Mouse (Mus musculus): ENCODE measurements around the gene Cby3. TPM values are rescaled to one million over a fixed set of nuclear protein-coding genes. Genes with fewer than 3 reads are reported as not detected.

Cby3 gene
- total and polyA plus RNA-seq, 3 experiments: not detected

- H3K4me1 ChIP-seq (ENCODE audit: control insufficient read depth in 1 of 2, insufficient read depth in 2 of 2): peaks cover 5 to 39% of the 10 kb centered on the region in 2 experiments
- peaks cover 11% of the 10 kb centered on the region for H3K27me3 ChIP-seq (replicated peaks)
- in situ Hi-C loops (cut with MboI; ENCODE audit: low pct_ligation_motif_present, low pct_unique_long_range_greater_than_20kb, low sequenced_read_pairs): no loop called here
- peak overlapping the region; percentile 94 for H3K27ac ChIP-seq (ENCODE audit: insufficient read depth, low read depth)
- peak overlapping the region; percentile 98; the same call in 1 of the 2 replicates for H3K4me2 ChIP-seq (ENCODE audit: insufficient read depth, low read depth, poor library complexity, severe bottlenecking)
- H3K79me2 ChIP-seq (replicated peaks; ENCODE audit: control insufficient read depth, extremely low read depth, insufficient read depth, poor library complexity, severe bottlenecking): peaks cover 38% of the 10 kb centered on the region
- peaks cover 19 to 40% of the 10 kb centered on the region in 2 experiments for H3K36me3 ChIP-seq (replicated peaks in 1 of 2; ENCODE audit: control insufficient read depth in 1 of 2, insufficient read depth in 1 of 2, low read length in 1 of 2)
- DNase-seq (ENCODE audit: extremely low read depth): peak; percentile 82
- peak overlapping the region; percentile 62 to 96 (median 90) for H3K4me3 ChIP-seq (replicated peaks in 1 of 3; ENCODE audit: low read depth in 2 of 3, low read length in 2 of 3, poor library complexity in 1 of 3)
- TF ChIP-seq POLR2AphosphoS2 (IDR thresholded peaks at IDR 0.05; ENCODE audit: low read depth, low read length): no peak
- TF ChIP-seq RAD21 (IDR thresholded peaks at IDR 0.05; ENCODE audit: low read depth, low read length): no peak
- no peak for TF ChIP-seq RCOR1 (conservative IDR thresholded peaks at IDR 0.05; ENCODE audit: low read depth, low read length)
- no peak for TF ChIP-seq ZKSCAN1 (IDR thresholded peaks at IDR 0.05; ENCODE audit: borderline replicate concordance, low read depth, low read length)
- no peak for TF ChIP-seq MAZ (IDR thresholded peaks at IDR 0.05; ENCODE audit: low read depth, low read length)
- no peak for TF ChIP-seq IRF4 (IDR thresholded peaks at IDR 0.05; ENCODE audit: low read depth, low read length)
- TF ChIP-seq MAX (IDR thresholded peaks at IDR 0.05; ENCODE audit: low read length): no peak
- TF ChIP-seq JUN (IDR thresholded peaks at IDR 0.05; ENCODE audit: insufficient read depth, low read depth, low read length): no peak
- TF ChIP-seq MXI1 (IDR thresholded peaks at IDR 0.05; ENCODE audit: low read depth, low read length): no peak
- no peak for TF ChIP-seq POLR2A (IDR thresholded peaks at IDR 0.05; ENCODE audit: low read depth, low read length)
- no peak for TF ChIP-seq CHD2 (IDR thresholded peaks at IDR 0.05; ENCODE audit: low read length)
- dilution Hi-C loops (cut with MboI; ENCODE audit: extremely low pct_ligation_motif_present, extremely low pct_unique_long_range_greater_than_20kb, low sequenced_read_pairs): no loop called here
- H3K9me3 ChIP-seq (replicated peaks; ENCODE audit: low read length): no peaks in the 10 kb centered on the region
- peak overlapping the region; percentile 97 for H3K9ac ChIP-seq (ENCODE audit: insufficient read depth, low read depth)
These were observed 23.8 kb downstream of the Cby3 start for GRCm38 (mm10) chr11:50377892-50378684.

- Histone ChIP-seq H3K79me2 (replicated peaks; ENCODE audit: control insufficient read depth, extremely low read depth, insufficient read depth, poor library complexity, severe bottlenecking) (peaks cover 42% of the 10 kb centered on the region), H3K4me1 (ENCODE audit: control insufficient read depth in 1 of 2, insufficient read depth in 2 of 2) (peaks cover 5 to 41% of the 10 kb centered on the region in 2 experiments), H3K9ac (ENCODE audit: insufficient read depth, low read depth) (peak overlapping the region; percentile 97), H3K4me2 (ENCODE audit: insufficient read depth, low read depth, poor library complexity, severe bottlenecking) (peak overlapping the region; percentile 98), H3K4me3 (replicated peaks in 1 of 3; ENCODE audit: low read depth in 2 of 3, low read length in 2 of 3, poor library complexity in 1 of 3) (peak overlapping the region; percentile 62 to 96 (median 90)), H3K9me3 (replicated peaks; ENCODE audit: low read length) (no peaks in the 10 kb centered on the region), H3K36me3 (replicated peaks in 1 of 2; ENCODE audit: control insufficient read depth in 1 of 2, insufficient read depth in 1 of 2, low read length in 1 of 2) (peaks cover 23 to 49% of the 10 kb centered on the region in 2 experiments), H3K27ac (ENCODE audit: insufficient read depth, low read depth) (no peak overlapping the region), H3K27me3 (replicated peaks) (peaks cover 11% of the 10 kb centered on the region)
- dilution Hi-C loops (cut with MboI; ENCODE audit: extremely low pct_ligation_motif_present, extremely low pct_unique_long_range_greater_than_20kb, low sequenced_read_pairs): no loop called here
- TF ChIP-seq MAFK (IDR thresholded peaks at IDR 0.05; ENCODE audit: insufficient replicate concordance, low read length): no peak
- in situ Hi-C loops (cut with MboI; ENCODE audit: low pct_ligation_motif_present, low pct_unique_long_range_greater_than_20kb, low sequenced_read_pairs): no loop called here
- no peak for DNase-seq (ENCODE audit: extremely low read depth)
These were observed 24.9 kb downstream of the Cby3 start for GRCm38 (mm10) chr11:50379023-50379752.

Data from CH12.LX (cell line).